Mouse (Mus musculus): ENCODE measurements around the gene Myo9a. TPM values are rescaled to one million over a fixed set of nuclear protein-coding genes. Genes with fewer than 3 reads are reported as not detected.

Myo9a gene
- polyA plus RNA-seq, 2 experiments, result 2.6 to 3.5 TPM

DNA sequence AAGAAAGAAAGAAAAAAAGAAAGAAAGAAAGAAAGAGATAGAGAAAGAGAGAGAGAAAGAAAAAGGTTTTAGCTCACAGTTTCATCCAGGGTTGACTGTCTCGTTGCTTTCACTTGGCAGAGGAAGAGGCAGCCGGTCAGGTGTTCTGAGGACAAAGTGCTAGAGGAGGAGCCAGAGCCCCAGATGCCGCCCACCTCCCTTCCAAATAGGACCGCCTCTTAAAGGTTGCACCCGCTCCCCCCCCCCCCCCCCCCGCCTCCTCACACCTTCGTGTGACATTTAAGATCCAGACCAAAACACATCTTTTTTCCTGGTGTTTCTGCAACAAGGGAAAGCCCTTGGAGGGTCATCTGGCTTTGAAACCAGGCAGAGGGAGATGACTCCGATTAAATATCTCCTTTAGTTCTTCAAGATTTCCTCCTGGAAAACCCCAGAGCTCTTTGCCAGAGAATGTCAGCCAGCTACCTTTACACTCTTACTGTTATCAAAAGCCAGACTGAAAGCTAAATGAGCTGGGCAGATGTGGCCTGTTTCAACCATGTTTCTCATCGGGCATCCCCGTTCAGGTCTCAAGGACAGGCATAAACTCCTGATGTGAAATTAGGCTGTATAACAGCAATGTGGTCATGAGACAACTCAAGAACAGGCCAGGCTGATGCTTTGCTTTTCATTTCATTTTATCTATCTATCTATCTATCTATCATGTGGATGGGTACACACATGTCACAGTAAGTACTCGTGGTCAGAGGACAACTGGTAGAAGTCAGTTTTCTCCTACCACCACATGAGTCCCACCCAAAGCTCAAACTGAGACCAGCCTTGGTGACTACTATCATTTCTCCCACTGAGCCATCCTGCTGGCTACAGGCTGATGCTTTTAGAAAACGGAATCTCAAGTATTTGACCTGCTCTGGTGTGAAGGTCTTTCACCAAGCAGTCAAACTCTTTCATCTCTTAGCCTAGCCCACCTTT lies 190.5 kb downstream of the Myo9a start:
- TF ChIP-seq CTCF (IDR thresholded peaks at IDR 0.05; ENCODE audit: low read depth), result no peak
- no peak for TF ChIP-seq EP300 (IDR thresholded peaks at IDR 0.05; ENCODE audit: low read depth)
- Histone ChIP-seq H3K4me1 (replicated peaks; ENCODE audit: control insufficient read depth in 2 of 2, insufficient read depth in 2 of 2, low read length in 1 of 2) (no peaks in the 10 kb centered on the region), H3K36me3 (replicated peaks; ENCODE audit: control insufficient read depth, insufficient read depth, low read depth) (no peaks in the 10 kb centered on the region), H3K9ac (replicated peaks) (no peak overlapping the region), H3K9me3 (ENCODE audit: control insufficient read depth, low read length) (no peaks in the 10 kb centered on the region), H3K27me3 (ENCODE audit: control insufficient read depth, insufficient read depth, low read length) (no peaks in the 10 kb centered on the region), H3K4me3 (ENCODE audit: insufficient read depth in 1 of 2, low read depth in 2 of 2, low read length in 2 of 2) (no peak overlapping the region), H3K4me2 (ENCODE audit: low read depth) (no peak overlapping the region), H3K27ac (no peak overlapping the region)
- ATAC-seq (ENCODE audit: insufficient read depth) (no peak), DNase-seq (ENCODE audit: low read depth in 3 of 3, low spot score in 3 of 3) (no peak)
- WGBS (ENCODE audit: insufficient replicate concordance), result 64% methylated on average over 11 of the region's 12 CpGs

DNA sequence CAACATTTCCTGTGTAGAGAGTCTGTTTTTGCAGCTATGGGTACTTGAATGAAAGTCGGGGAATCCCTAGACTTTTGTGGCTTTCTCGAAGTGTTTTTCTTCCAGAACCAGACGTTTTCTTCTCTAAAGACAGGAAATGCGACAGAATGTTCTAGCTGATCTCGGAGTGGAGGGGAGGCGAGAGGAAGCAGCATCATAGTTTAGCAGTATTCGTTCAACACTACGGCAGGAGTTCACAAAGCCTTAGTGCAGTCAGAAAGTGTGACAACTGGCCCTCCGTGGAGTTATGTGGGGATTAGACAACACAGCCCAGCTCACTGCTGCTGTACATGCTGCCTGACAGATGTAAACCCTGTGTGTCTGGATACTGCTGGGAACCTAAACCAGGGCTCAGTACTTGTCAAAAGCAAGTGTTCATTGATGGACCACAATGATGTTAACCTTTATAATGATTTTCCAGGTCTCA lies 191.2 kb downstream of the Myo9a start:
- H3K27ac ChIP-seq, result no peak overlapping the region

GRCm38 (mm10) chr9:59942501-59943085 lies 191.9 kb downstream of the Myo9a start:
- TF ChIP-seq CTCF (IDR thresholded peaks at IDR 0.05; ENCODE audit: low read depth) (no peak), EP300 (IDR thresholded peaks at IDR 0.05; ENCODE audit: low read depth) (no peak)
- H3K4me1 ChIP-seq (replicated peaks; ENCODE audit: control insufficient read depth in 2 of 2, insufficient read depth in 2 of 2, low read length in 1 of 2), result no peaks in the 10 kb centered on the region
- H3K9me3 ChIP-seq (ENCODE audit: control insufficient read depth, low read length), result no peaks in the 10 kb centered on the region
- H3K4me2 ChIP-seq (ENCODE audit: low read depth), result no peak overlapping the region
- H3K9ac ChIP-seq (replicated peaks), result no peak overlapping the region
- H3K36me3 ChIP-seq (replicated peaks; ENCODE audit: control insufficient read depth, insufficient read depth, low read depth), result no peaks in the 10 kb centered on the region
- H3K27me3 ChIP-seq (ENCODE audit: control insufficient read depth, insufficient read depth, low read length), result no peaks in the 10 kb centered on the region
- H3K4me3 ChIP-seq (ENCODE audit: insufficient read depth in 1 of 2, low read depth in 2 of 2, low read length in 2 of 2), result no peak overlapping the region
- DNase-seq (ENCODE audit: low read depth in 3 of 3, low spot score in 3 of 3) (no peak), ATAC-seq (ENCODE audit: insufficient read depth) (no peak)
- 31% methylated on average over 5 of the region's 5 CpGs for WGBS (ENCODE audit: insufficient replicate concordance)
- no peak overlapping the region for H3K27ac ChIP-seq

More for the DNA sequence above, 191.2 kb downstream of the Myo9a start:
- Histone ChIP-seq H3K4me2 (ENCODE audit: low read depth) (no peak overlapping the region), H3K36me3 (replicated peaks; ENCODE audit: control insufficient read depth, insufficient read depth, low read depth) (no peaks in the 10 kb centered on the region), H3K9me3 (ENCODE audit: control insufficient read depth, low read length) (no peaks in the 10 kb centered on the region), H3K9ac (replicated peaks) (no peak overlapping the region), H3K4me1 (replicated peaks; ENCODE audit: control insufficient read depth in 2 of 2, insufficient read depth in 2 of 2, low read length in 1 of 2) (no peaks in the 10 kb centered on the region), H3K27me3 (ENCODE audit: control insufficient read depth, insufficient read depth, low read length) (no peaks in the 10 kb centered on the region), H3K4me3 (ENCODE audit: insufficient read depth in 1 of 2, low read depth in 2 of 2, low read length in 2 of 2) (no peak overlapping the region)
- no peak for TF ChIP-seq CTCF (IDR thresholded peaks at IDR 0.05; ENCODE audit: low read depth)
- no peak for TF ChIP-seq EP300 (IDR thresholded peaks at IDR 0.05; ENCODE audit: low read depth)
- ATAC-seq (ENCODE audit: insufficient read depth) (no peak), DNase-seq (ENCODE audit: low read depth in 3 of 3, low spot score in 3 of 3) (no peak)
- WGBS (ENCODE audit: insufficient replicate concordance), result 9% methylated on average over 9 of the region's 9 CpGs

- DNase-seq (ENCODE audit: low read depth in 3 of 3, low spot score in 3 of 3), result no peak
- Histone ChIP-seq H3K27me3 (ENCODE audit: control insufficient read depth, insufficient read depth, low read length) (no peaks in the 10 kb centered on the region), H3K4me1 (replicated peaks; ENCODE audit: control insufficient read depth in 2 of 2, insufficient read depth in 2 of 2, low read length in 1 of 2) (no peaks in the 10 kb centered on the region), H3K9me3 (ENCODE audit: control insufficient read depth, low read length) (no peaks in the 10 kb centered on the region), H3K36me3 (replicated peaks; ENCODE audit: control insufficient read depth, insufficient read depth, low read depth) (no peaks in the 10 kb centered on the region), H3K4me3 (ENCODE audit: insufficient read depth in 1 of 2, low read depth in 2 of 2, low read length in 2 of 2) (no peak overlapping the region), H3K27ac (no peak overlapping the region), H3K9ac (replicated peaks) (no peak overlapping the region), H3K4me2 (ENCODE audit: low read depth) (no peak overlapping the region)
- no peak for ATAC-seq (ENCODE audit: insufficient read depth)
- no peak for TF ChIP-seq EP300 (IDR thresholded peaks at IDR 0.05; ENCODE audit: low read depth)
- WGBS (ENCODE audit: insufficient replicate concordance), result 64% methylated on average over 6 of the region's 6 CpGs
Observed at GRCm38 (mm10) chr9:59943826-59944225, 193.1 kb downstream of the Myo9a start.

- H3K4me2 ChIP-seq (ENCODE audit: low read depth), result no peak overlapping the region
- DNase-seq (ENCODE audit: low read depth in 3 of 3, low spot score in 3 of 3) (no peak), ATAC-seq (ENCODE audit: insufficient read depth) (no peak)
- H3K27me3 ChIP-seq (ENCODE audit: control insufficient read depth, insufficient read depth, low read length), result no peaks in the 10 kb centered on the region
- H3K4me1 ChIP-seq (replicated peaks; ENCODE audit: control insufficient read depth in 2 of 2, insufficient read depth in 2 of 2, low read length in 1 of 2), result no peaks in the 10 kb centered on the region
- 45% methylated on average over 3 of the region's 3 CpGs for WGBS (ENCODE audit: insufficient replicate concordance)
- no peaks in the 10 kb centered on the region for H3K36me3 ChIP-seq (replicated peaks; ENCODE audit: control insufficient read depth, insufficient read depth, low read depth)
- no peak overlapping the region for H3K9ac ChIP-seq (replicated peaks)
- TF ChIP-seq CTCF (IDR thresholded peaks at IDR 0.05; ENCODE audit: low read depth) (no peak), EP300 (IDR thresholded peaks at IDR 0.05; ENCODE audit: low read depth) (no peak)
- H3K4me3 ChIP-seq (ENCODE audit: insufficient read depth in 1 of 2, low read depth in 2 of 2, low read length in 2 of 2), result no peak overlapping the region
- H3K9me3 ChIP-seq (ENCODE audit: control insufficient read depth, low read length), result no peaks in the 10 kb centered on the region
- H3K27ac ChIP-seq, result no peak overlapping the region
Observed at GRCm38 (mm10) chr9:59945241-59945640, 194.5 kb downstream of the Myo9a start.

All from liver, embryonic 14.5 days (tissue).